Mouse (Mus musculus): ENCODE data around the gene Ube2m. TPM values are rescaled to one million over a fixed set of nuclear protein-coding genes. Genes with fewer than 3 reads are reported as not detected.

Ube2m gene
- polyA plus RNA-seq, 1 experiment from 2014 or later, result 180 TPM

- Histone ChIP-seq H3K27me3 (ENCODE audit: control insufficient read depth, insufficient read depth, low read length) (peaks cover 6% of the 10 kb centered on the region; the same call in 1 of the 2 replicates), H3K4me3 (ENCODE audit: control insufficient read depth in 1 of 2, insufficient read depth in 1 of 2, low read depth in 1 of 2, low read length in 2 of 2) (peak overlapping the region; percentile 76 to 84), H3K9me3 (ENCODE audit: control insufficient read depth, low read length) (no peaks in the 10 kb centered on the region), H3K4me1 (ENCODE audit: control insufficient read depth in 2 of 2, insufficient read depth in 2 of 2, low read length in 2 of 2) (peaks cover 6 to 13% of the 10 kb centered on the region in 2 experiments), H3K4me2 (ENCODE audit: low read length) (peak overlapping the region; percentile 94), H3K9ac (ENCODE audit: low read length) (peak overlapping the region; percentile 91), H3K36me3 (ENCODE audit: control insufficient read depth, insufficient read depth, low read length) (peaks cover 36% of the 10 kb centered on the region), H3K27ac (replicated peaks in 1 of 2; ENCODE audit: control insufficient read depth in 1 of 2, insufficient read depth in 1 of 2, low read depth in 2 of 2, low read length in 2 of 2) (peak overlapping the region; percentile 94 to 95)
- under 1% methylated on average over 42 of the region's 42 CpGs for WGBS
- peak; percentile 62 for ATAC-seq (ENCODE audit: insufficient number of reproducible peaks, insufficient read depth, low FRiP score, low read depth)
Observed at GRCm38 (mm10) chr7:13009143-13010004, 28.7 kb downstream of the Ube2m start.

DNA sequence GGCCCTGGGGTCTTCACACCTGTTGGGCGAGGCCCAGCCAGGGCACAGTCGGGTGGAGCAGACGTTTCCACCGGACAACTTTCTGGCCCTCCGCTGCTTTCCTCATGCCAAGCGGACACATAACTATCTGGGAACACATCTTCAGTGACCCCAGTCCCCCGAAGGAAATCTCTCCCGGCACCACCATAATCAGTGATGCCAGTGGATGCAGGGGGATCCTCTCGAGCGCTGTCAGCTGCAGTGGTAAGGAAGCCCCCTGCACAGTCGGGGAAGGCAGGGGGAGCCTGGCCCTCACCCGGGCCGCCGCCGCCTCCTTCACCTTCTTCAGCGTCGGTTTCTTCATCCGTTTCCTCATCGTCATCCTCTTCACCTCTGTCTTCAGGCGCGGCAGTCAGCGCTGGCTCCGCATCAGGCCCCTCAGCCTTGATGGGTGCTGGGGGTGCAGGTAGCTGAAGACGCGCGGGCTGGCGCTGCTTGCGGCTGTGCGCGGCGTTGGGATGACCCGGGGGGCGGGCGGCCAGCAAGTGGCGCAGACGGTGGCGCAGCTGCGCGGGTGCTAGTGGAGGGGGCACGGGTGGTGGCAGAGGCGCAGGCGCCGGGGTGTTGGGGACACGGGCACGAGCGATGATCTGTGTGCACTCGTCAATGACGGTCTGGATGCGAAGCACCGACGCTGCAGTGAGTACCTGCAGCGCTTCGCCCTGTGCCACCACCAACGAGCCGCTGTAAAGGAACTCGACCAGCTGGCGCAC is 30.6 kb downstream of the Ube2m start:
- H3K27me3 ChIP-seq (ENCODE audit: control insufficient read depth, insufficient read depth, low read length), result peaks cover 6% of the 10 kb centered on the region; the same call in 1 of the 2 replicates
- H3K4me2 ChIP-seq (ENCODE audit: low read length), result no peak overlapping the region
- no peak for ATAC-seq (ENCODE audit: insufficient number of reproducible peaks, insufficient read depth, low FRiP score, low read depth)
- H3K9ac ChIP-seq (ENCODE audit: low read length), result no peak overlapping the region
- WGBS, result 43% methylated on average over 57 of the region's 57 CpGs
- no peaks in the 10 kb centered on the region for H3K9me3 ChIP-seq (ENCODE audit: control insufficient read depth, low read length)
- H3K4me3 ChIP-seq (ENCODE audit: control insufficient read depth in 1 of 2, insufficient read depth in 1 of 2, low read depth in 1 of 2, low read length in 2 of 2), result no peak overlapping the region
- H3K36me3 ChIP-seq (ENCODE audit: control insufficient read depth, insufficient read depth, low read length), result peaks cover 37% of the 10 kb centered on the region
- H3K4me1 ChIP-seq (ENCODE audit: control insufficient read depth in 2 of 2, insufficient read depth in 2 of 2, low read length in 2 of 2), result peaks cover 6 to 13% of the 10 kb centered on the region in 2 experiments
- no peak overlapping the region for H3K27ac ChIP-seq (replicated peaks in 1 of 2; ENCODE audit: control insufficient read depth in 1 of 2, insufficient read depth in 1 of 2, low read depth in 2 of 2, low read length in 2 of 2)

- no peak overlapping the region for H3K27ac ChIP-seq (replicated peaks in 1 of 2; ENCODE audit: control insufficient read depth in 1 of 2, insufficient read depth in 1 of 2, low read depth in 2 of 2, low read length in 2 of 2)
- 85% methylated on average over 10 of the region's 10 CpGs for WGBS
- peaks cover 37% of the 10 kb centered on the region for H3K36me3 ChIP-seq (ENCODE audit: control insufficient read depth, insufficient read depth, low read length)
- no peak overlapping the region for H3K4me2 ChIP-seq (ENCODE audit: low read length)
- H3K9ac ChIP-seq (ENCODE audit: low read length), result no peak overlapping the region
- H3K4me1 ChIP-seq (ENCODE audit: control insufficient read depth in 2 of 2, insufficient read depth in 2 of 2, low read length in 2 of 2), result peaks cover 6 to 13% of the 10 kb centered on the region in 2 experiments
- no peaks in the 10 kb centered on the region for H3K9me3 ChIP-seq (ENCODE audit: control insufficient read depth, low read length)
- no peak overlapping the region for H3K4me3 ChIP-seq (ENCODE audit: control insufficient read depth in 1 of 2, insufficient read depth in 1 of 2, low read depth in 1 of 2, low read length in 2 of 2)
- ATAC-seq (ENCODE audit: insufficient number of reproducible peaks, insufficient read depth, low FRiP score, low read depth), result no peak
- H3K27me3 ChIP-seq (ENCODE audit: control insufficient read depth, insufficient read depth, low read length), result peaks cover 6% of the 10 kb centered on the region; the same call in 1 of the 2 replicates
Observed at GRCm38 (mm10) chr7:13006531-13006930, 31.5 kb downstream of the Ube2m start.

GRCm38 (mm10) chr7:13006011-13006410 is 32.1 kb downstream of the Ube2m start:
- Histone ChIP-seq H3K36me3 (ENCODE audit: control insufficient read depth, insufficient read depth, low read length) (peaks cover 37% of the 10 kb centered on the region), H3K9me3 (ENCODE audit: control insufficient read depth, low read length) (no peaks in the 10 kb centered on the region), H3K4me3 (ENCODE audit: control insufficient read depth in 1 of 2, insufficient read depth in 1 of 2, low read depth in 1 of 2, low read length in 2 of 2) (no peak overlapping the region), H3K27ac (replicated peaks in 1 of 2; ENCODE audit: control insufficient read depth in 1 of 2, insufficient read depth in 1 of 2, low read depth in 2 of 2, low read length in 2 of 2) (no peak overlapping the region), H3K4me2 (ENCODE audit: low read length) (no peak overlapping the region), H3K4me1 (ENCODE audit: control insufficient read depth in 2 of 2, insufficient read depth in 2 of 2, low read length in 2 of 2) (peaks cover 6 to 13% of the 10 kb centered on the region in 2 experiments), H3K9ac (ENCODE audit: low read length) (no peak overlapping the region), H3K27me3 (ENCODE audit: control insufficient read depth, insufficient read depth, low read length) (peaks cover 6% of the 10 kb centered on the region; the same call in 1 of the 2 replicates)
- WGBS, result 90% methylated on average over 17 of the region's 17 CpGs
- no peak for ATAC-seq (ENCODE audit: insufficient number of reproducible peaks, insufficient read depth, low FRiP score, low read depth)

- Histone ChIP-seq H3K4me3 (ENCODE audit: control insufficient read depth in 1 of 2, insufficient read depth in 1 of 2, low read depth in 1 of 2, low read length in 2 of 2) (no peak overlapping the region), H3K27me3 (ENCODE audit: control insufficient read depth, insufficient read depth, low read length) (peaks cover 6% of the 10 kb centered on the region; the same call in 1 of the 2 replicates), H3K9ac (ENCODE audit: low read length) (no peak overlapping the region), H3K36me3 (ENCODE audit: control insufficient read depth, insufficient read depth, low read length) (peaks cover 37% of the 10 kb centered on the region), H3K27ac (replicated peaks in 1 of 2; ENCODE audit: control insufficient read depth in 1 of 2, insufficient read depth in 1 of 2, low read depth in 2 of 2, low read length in 2 of 2) (no peak overlapping the region), H3K9me3 (ENCODE audit: control insufficient read depth, low read length) (no peaks in the 10 kb centered on the region), H3K4me1 (ENCODE audit: control insufficient read depth in 2 of 2, insufficient read depth in 2 of 2, low read length in 2 of 2) (no peaks in the 10 kb centered on the region), H3K4me2 (ENCODE audit: low read length) (no peak overlapping the region)
- 77% methylated on average over 5 of the region's 5 CpGs for WGBS
- ATAC-seq (ENCODE audit: insufficient number of reproducible peaks, insufficient read depth, low FRiP score, low read depth), result no peak
Observed at GRCm38 (mm10) chr7:13003380-13003779, 34.7 kb downstream of the Ube2m start.

GRCm38 (mm10) chr7:13001584-13001983 is 36.5 kb downstream of the Ube2m start:
- Histone ChIP-seq H3K9me3 (ENCODE audit: control insufficient read depth, low read length) (no peaks in the 10 kb centered on the region), H3K4me1 (ENCODE audit: control insufficient read depth in 2 of 2, insufficient read depth in 2 of 2, low read length in 2 of 2) (no peaks in the 10 kb centered on the region), H3K4me2 (ENCODE audit: low read length) (no peak overlapping the region), H3K27me3 (ENCODE audit: control insufficient read depth, insufficient read depth, low read length) (no peaks in the 10 kb centered on the region), H3K27ac (replicated peaks in 1 of 2; ENCODE audit: control insufficient read depth in 1 of 2, insufficient read depth in 1 of 2, low read depth in 2 of 2, low read length in 2 of 2) (no peak overlapping the region), H3K4me3 (ENCODE audit: control insufficient read depth in 1 of 2, insufficient read depth in 1 of 2, low read depth in 1 of 2, low read length in 2 of 2) (no peak overlapping the region), H3K9ac (ENCODE audit: low read length) (no peak overlapping the region), H3K36me3 (ENCODE audit: control insufficient read depth, insufficient read depth, low read length) (peaks cover 20% of the 10 kb centered on the region)
- ATAC-seq (ENCODE audit: insufficient number of reproducible peaks, insufficient read depth, low FRiP score, low read depth), result no peak
- WGBS, result 57% methylated on average over 1 of the region's 1 CpGs

GRCm38 (mm10) chr7:12998851-12999250 is 39.2 kb downstream of the Ube2m start, which contains the start of gene Trim28:
TSS of gene Trim28 (plus strand) at chr7:12999114.
- WGBS, result 84% methylated on average over 3 of the region's 3 CpGs

More at GRCm38 (mm10) chr7:12998851-12999250, 39.2 kb downstream of the Ube2m start, which contains the start of gene Trim28:
- no peak for ATAC-seq (ENCODE audit: insufficient number of reproducible peaks, insufficient read depth, low FRiP score, low read depth)
- Histone ChIP-seq H3K9me3 (ENCODE audit: control insufficient read depth, low read length) (no peaks in the 10 kb centered on the region), H3K27ac (replicated peaks in 1 of 2; ENCODE audit: control insufficient read depth in 1 of 2, insufficient read depth in 1 of 2, low read depth in 2 of 2, low read length in 2 of 2) (no peak within 1 kb of the TSS), H3K9ac (ENCODE audit: low read length) (no peak within 1 kb of the TSS), H3K36me3 (ENCODE audit: control insufficient read depth, insufficient read depth, low read length) (no peaks in the 10 kb centered on the region; the same call in 1 of the 2 replicates), H3K27me3 (ENCODE audit: control insufficient read depth, insufficient read depth, low read length) (no peaks in the 10 kb centered on the region), H3K4me1 (ENCODE audit: control insufficient read depth in 2 of 2, insufficient read depth in 2 of 2, low read length in 2 of 2) (no peaks in the 10 kb centered on the region), H3K4me2 (ENCODE audit: low read length) (no peak within 1 kb of the TSS), H3K4me3 (ENCODE audit: control insufficient read depth in 1 of 2, insufficient read depth in 1 of 2, low read depth in 1 of 2, low read length in 2 of 2) (no peak within 1 kb of the TSS)
